Mouse (Mus musculus) kidney, adult 2 months (tissue): ENCODE measurements around the gene Slc25a13.

Source experiments
- CTCF ChIP-seq: fragments of 200-500 bp; conservative IDR thresholded peaks from 2 replicates; pipeline ENCODE4 v1.5.1; 2011; ENCODE audit warnings: low read depth, mild to moderate bottlenecking, control low read depth, low read length, moderate library complexity, mixed read lengths; ENCODE audit not compliant: insufficient read depth, insufficient read length
- POLR2A ChIP-seq: fragments of 200-500 bp; IDR thresholded peaks from one replicate; pipeline ENCODE4 v1.6.1; 2011; ENCODE audit warnings: low read depth, low read length, control low read depth

- TF ChIP-seq CTCF (no peak), POLR2A (no peak)
These were observed 9.6 kb downstream of the Slc25a13 start for GRCm38 (mm10) chr6:6207395-6207794.
